Mouse (Mus musculus) C2C12 (cell line): ENCODE results near the gene Gm45716.

ENCODE experiments used
- CTCF ChIP-seq: IDR thresholded peaks from one replicate; pipeline ENCODE4 v1.5.1; 2011; ENCODE audit not compliant: control insufficient read depth, insufficient read depth, insufficient read length
- MAX ChIP-seq: IDR thresholded peaks from one replicate; pipeline ENCODE4 v1.6.1; 2011; ENCODE audit warnings: mild to moderate bottlenecking, control low read depth
- MYOD1 ChIP-seq: IDR thresholded peaks from one replicate; pipeline ENCODE4 v1.6.1; 2011; ENCODE audit warnings: low read depth; ENCODE audit not compliant: control insufficient read depth, insufficient read length
- MYOG ChIP-seq: IDR thresholded peaks from one replicate; pipeline ENCODE4 v1.6.1; 2011; ENCODE audit not compliant: control insufficient read depth, insufficient read length; ENCODE audit errors: extremely low read depth
- USF1 ChIP-seq: IDR thresholded peaks from one replicate; pipeline ENCODE4 v1.6.1; 2011; ENCODE audit warnings: low read depth, mild to moderate bottlenecking, control low read depth, moderate library complexity

DNA sequence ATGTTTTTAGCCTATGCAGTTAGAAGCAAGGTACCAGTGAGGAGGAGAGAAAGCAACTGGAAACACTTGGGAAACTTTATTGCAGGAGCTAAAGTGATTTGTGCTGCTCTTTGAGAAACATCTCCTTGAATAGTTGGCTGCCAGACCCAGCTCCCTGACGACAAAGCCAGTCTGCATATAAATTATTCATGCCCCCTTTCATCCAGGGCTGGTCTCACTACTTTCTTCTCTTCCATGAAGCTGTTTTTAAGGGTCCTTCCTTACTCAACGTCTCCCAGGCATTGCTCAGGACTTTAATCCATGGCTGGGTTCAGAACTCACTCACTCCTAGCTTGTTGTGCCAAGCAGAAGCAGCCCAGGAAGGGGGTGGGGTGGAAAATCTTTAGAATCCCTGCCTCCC, 32.0 kb upstream of the Gm45716 start:
- TF ChIP-seq CTCF (no peak), MAX (no peak), MYOD1 (no peak), USF1 (no peak), MYOG (no peak)
